Mouse (Mus musculus) urinary bladder, postnatal 14 days (tissue): Measurements from ENCODE around the gene Zcchc17.

Source experiments
- DNase-seq: peaks from one replicate; pipeline ENCODE4 v3.0.0; 2021; ENCODE audit warnings: low spot score

Gene Zcchc17

DNA sequence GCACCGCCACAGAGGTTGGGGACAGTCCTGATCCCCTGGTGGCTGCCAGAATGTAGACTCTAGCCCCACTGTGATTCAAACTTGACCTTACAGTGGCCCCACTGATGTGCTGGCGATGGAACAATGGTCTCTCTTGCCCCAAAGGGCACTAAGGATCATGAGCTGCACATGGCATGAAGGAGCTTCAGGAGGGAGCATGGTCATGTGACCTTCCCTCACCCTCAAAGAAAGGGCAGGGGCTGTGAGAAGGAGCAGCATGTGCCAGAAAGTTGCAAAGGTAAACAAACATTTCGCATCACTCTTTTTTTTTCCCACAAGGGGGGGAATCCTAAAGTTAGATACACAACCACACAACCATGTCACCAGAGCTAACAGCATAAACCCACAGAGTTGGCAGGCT lies 41.6 kb downstream of the Zcchc17 start:
- no peak for DNase-seq

DNA sequence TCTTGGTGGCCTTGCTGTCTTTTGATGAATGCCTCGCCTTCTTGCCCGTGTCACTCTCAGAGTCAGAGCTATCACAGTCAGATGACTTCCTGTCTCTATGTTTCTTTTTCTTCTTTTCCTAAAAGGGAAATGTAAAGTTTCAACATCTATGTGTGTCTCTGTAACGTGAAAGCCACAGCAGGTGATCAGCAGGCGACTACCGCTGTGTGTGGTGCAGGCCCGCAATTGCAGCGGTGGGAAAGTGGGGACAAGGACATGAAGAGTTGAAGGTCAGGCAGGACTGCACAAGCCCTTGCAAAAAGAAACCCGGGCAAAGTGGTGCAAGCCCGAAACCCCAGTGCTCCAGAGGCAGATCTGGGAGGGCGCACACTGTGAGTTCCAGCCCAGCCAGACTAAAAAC lies 43.1 kb downstream of the Zcchc17 start:
- no peak for DNase-seq

DNA sequence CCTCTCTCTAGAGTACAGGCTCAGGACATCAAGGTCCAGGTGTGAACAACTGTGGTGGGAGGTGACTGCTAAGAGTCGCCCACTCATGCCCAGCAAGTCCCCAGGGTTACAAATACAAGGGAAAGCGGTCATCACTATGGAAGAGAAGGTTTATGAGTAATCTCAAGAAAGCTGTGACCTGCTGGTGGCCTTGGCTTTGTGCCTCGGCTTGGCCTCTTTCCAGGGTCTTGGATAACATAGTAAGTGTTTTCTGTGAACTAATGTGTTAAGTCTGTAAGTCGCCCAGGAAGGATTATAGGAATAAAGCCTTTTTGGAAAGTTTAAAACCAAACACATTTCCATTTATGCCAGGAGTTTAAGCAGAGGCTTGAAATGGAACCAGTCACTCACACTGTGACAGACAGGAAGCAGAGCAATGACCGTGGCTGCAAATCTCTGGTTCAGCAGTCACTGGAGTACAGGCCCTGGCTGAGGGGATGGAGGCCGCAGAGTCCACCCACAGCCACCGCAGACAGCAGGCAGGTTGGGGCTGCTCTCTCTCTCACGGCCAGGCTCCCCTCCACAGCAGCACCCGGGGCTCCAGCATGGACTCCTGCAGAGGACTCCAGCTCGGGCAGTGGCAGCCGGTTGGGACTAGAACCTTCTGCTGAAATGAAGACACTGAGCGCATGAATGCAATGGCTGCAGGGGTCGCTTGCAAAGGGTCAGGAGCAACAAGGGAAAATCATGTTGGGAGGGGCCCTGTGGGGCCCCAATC lies 43.8 kb downstream of the Zcchc17 start:
- DNase-seq = no peak

DNA sequence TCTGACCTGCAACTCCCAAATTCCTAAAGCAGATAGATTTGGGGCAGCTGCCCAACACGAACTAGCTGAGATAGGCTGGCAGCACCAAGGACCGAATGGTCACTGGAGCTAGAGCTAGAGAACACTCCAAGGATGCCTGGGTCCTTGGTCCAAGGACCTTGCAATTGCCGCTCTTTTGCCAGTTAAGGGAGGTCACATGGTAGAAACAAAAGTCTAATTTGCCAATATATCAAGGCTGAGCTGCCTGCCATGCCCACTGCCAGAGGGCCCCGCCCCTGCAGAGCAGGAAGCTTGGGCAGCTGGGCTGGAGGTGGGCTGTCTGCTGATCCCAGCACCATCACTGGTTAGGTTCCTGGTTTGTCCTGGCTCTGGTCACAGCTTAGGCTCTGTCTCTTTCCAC lies 46.2 kb downstream of the Zcchc17 start:
- DNase-seq = no peak

DNA sequence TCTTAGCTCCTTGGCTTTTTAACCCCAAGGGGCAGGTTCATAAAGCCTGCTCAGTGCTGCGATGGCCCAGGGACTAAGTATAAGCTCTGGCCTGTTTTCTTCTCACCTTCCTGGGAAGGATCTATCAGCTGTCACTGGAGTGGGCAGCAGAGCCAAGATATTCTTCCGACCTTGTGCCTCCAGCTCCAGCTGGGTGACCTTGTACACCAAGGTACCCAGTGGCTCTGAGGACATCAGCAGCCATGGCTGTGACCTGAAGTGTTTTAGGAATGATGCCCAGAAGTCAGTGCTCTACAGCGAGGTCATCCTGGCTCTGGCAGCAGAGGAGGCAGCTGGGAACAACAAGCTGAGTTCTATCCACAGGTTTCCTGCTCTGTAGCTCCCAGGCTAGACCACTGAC lies 47.2 kb downstream of the Zcchc17 start:
- DNase-seq = no peak

DNA sequence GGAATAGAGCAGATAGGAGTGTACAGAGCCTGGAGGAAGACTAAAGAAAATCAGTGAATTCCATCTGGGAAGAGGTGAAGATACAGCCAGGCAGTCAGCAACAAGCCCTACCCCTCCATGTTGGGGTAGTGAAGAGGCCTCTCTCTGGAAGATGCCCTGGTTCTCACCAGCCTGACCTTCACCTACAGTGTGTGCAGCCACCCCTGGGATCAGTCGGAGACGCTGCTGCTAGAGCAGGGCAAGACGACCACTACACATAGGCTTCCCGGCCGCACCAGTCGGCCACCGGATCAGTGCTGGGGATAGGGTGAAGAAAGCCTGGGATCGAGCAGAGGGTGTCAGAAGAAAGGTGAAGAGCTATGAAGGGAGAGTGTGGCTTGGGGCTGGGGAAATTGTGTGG lies 50.5 kb downstream of the Zcchc17 start:
- no peak for DNase-seq

DNA sequence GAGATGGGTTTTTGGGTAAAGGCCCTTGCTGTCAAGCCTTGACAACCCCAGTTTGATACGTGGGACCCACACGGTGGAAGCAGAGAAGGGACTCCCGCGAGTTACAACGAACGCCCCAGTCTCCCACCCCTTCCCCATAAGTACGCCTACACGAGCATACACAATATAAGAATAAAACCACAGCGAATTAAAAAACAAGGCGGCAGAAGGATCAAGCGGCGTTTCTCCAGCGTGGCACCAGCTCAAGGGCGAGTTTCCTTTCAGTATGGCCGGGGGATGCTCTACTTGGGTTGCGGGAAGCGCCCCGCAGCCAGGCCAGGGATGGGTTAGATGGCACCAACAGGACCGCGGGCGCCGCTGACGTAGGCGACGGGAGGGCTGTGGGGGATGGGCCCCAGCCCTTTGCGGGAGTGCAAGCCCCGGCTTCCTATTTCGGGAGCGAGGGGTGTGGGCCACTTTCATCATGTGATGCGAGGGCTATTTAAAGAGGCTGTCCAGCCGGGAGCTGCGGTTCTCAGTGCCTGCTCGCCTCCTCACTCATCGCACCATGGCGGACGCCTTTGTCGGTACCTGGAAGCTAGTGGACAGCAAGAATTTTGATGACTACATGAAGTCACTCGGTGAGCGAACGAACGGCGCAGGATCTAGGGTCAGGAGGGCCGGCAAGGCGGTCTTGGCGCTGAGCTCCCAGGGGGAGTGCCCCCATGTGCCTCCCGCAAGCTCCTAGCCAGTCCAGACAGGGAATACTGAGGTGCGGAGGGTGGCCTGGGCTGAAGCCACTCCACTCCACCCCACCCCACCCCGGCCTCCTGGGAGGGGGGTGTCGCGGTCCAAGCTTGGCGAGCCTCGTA lies 51.3 kb downstream of the Zcchc17 start, which contains the start of the genes Fabp3 and Gm10570:
Fabp3 (plus strand) TSS at position 365 of the 851 bp plus-strand sequence.
Gm10570 (minus strand) TSS at position 444 of the 851 bp plus-strand sequence.
- peak; percentile 38 for DNase-seq

DNA sequence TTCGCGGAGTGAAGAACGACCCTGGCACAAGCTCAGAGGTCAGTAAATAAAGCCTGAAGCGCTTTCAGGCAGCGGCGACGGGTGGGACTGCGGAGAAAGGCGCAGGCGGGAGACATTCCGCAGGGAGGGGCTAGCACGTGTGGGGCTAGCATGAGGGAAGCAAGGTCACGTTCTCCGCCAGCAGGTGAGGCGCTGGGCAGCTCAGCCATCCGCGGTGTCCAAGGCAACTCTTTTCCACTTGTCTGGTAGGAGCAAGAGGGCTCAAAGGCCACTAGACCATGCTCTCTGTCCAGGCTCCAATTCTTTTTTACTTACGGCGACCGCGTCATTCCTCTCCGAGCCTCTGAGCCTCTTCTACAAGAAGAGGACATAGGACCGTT lies 51.9 kb downstream of the Zcchc17 start:
- peak; percentile 45 for DNase-seq

DNA sequence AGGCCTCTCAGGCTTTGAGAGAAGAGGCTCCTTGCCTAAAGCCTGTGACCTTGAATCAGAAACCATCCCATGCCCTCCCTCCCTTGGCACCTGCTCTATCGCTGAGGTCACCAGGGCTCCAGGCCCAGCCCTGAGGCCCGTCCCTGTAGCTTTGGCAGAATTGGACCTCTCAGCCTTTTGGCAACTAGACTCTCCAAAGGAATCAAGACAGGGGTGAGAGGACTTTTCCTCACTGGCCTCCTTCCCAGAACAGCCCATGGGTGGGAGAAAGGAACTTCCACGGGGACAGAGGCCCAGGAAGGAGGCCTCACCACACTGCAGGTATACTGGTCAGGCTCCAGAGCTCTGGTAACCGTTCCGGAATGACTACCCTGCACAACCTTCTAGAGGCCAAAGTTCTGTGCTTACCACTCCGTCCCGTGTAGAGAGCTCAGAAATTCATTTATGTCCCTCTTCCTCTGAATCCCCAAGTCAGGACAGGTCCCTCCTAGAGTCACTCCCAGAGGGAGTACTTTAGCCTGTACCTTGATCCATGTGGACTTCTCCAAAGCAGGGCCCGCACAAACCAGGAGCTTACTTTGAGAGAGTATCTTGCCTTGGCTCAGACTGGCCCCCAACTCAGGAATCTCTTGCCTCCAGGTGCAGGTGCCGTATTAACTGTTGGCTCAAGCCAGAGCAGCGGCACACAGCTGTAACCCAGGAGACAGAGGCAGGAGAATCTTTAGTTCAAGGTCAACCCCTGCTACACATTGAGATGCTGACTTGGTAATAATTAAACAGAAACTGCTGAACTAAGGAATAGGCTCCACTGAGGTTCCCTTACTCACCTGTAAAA lies 52.7 kb downstream of the Zcchc17 start:
- DNase-seq = no peak

DNA sequence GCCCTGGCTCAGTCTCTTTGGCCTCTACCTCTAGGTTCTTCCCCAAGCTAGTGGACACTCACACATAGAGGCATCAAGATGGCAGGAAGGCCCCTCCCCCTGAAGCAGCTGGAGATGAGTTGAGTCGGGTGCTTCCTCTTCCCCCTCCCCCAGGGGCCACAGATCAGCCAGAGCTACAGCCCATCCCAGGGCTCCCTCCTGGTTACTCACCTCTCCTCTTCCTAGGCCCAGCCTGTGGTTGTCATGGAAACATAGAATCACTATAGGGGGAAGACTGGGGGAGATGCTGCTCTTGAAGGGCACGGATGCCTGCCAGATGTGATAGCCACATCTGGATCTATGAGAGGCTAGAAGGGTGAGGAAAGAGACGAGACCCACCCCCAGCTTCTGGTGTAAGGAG lies 55.0 kb downstream of the Zcchc17 start:
- DNase-seq = no peak

DNA sequence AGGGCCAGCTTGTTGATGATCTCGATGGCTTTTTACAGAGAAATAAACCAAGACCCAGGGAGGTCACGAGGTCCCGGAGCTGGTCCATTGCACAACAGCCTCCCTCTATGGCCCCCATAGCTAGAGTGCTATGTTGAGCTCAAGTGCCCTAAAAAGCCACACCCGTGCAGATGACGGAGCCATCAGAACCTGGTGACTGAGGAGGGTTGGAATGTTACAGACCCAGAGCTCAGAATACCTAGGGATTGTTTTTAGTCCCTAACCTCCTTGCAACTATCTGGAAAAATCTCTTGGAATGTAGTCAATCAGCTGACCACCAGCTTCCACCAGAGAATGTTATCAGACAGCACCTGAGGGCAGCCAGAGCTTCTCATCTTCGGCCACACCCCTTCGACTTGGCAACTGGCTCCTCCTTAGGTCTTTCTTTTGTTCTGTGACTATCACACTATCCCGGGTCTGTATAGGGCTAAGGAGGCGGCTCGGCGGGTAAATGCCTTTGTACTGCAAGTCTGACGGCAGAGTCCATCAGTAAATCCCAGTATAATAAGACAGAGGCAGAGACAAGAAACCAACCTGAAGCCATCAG lies 57.4 kb downstream of the Zcchc17 start:
- no peak for DNase-seq

DNA sequence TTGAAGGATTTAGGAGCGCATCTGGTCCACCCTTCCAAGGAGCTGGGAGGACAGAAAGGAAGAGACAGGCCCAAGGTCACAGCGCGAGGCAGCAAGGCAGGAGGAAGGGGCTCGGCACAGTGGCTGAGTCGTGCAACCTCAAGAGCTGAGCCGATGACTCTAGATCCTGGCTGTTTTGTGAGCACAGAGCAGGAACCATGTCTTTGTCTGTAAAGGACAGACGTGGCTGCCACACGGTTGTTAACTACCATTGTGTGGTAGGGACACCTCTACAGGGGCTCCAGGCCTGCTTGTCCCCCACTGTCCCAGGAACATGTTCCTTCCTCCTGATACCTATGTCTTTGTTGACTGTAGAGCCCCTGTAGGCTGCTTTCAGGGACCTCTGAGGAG lies 60.1 kb downstream of the Zcchc17 start:
- DNase-seq = no peak

DNA sequence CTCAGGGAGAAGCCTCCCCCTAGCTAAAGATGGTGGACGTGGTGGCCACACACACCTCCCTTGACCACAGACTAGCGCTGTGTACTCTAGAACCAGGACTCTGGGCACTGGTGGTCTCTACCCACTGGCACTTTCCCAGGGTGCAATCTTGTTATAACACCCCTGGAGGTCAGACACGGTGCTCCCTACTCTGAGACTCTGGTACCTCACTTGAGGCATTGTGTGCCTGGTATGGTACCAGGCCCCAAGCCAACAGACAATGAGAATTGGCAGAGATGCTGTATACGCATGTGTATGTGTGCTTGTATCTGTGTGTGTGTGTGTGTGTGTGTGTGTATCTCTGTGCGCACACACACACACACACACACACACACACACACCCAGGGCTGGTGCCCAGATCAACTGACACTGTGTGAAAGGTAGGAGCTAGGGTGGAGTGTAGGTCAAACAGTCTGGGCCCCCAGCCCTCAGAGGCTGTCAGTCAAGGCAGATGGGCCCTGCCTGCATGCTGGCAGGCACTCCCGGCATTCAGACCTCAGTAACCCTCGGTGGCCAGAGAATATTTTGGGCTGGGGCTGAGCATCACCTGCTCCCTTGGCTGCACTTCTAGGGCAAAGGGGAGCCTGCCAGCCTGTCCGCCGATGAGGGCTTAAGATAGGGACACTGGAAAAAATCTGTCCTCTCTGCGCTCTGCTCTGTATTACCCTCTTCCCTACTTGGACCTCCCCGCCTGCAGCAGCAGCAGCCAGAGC lies 60.7 kb downstream of the Zcchc17 start:
- DNase-seq = no peak

DNA sequence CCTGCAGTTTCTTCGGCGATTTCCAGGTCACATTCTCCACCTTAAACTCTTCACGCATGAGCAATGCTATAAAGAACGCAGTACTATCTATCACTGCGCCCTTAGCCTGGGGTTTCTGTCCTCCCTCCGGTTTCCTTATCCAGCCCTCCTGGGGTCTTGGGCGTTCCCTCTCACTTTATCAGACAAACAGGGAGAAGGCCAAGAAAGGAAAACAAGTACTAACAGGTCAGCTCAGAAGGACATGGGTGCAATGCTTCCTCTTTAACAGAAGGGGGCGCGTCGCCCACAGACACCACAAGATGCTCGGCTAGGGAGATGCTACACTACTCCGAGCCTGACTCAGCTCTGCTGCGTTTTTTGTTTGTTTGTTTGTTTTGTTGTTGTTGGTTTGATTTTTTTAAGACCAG lies 62.6 kb downstream of the Zcchc17 start:
- DNase-seq = no peak

DNA sequence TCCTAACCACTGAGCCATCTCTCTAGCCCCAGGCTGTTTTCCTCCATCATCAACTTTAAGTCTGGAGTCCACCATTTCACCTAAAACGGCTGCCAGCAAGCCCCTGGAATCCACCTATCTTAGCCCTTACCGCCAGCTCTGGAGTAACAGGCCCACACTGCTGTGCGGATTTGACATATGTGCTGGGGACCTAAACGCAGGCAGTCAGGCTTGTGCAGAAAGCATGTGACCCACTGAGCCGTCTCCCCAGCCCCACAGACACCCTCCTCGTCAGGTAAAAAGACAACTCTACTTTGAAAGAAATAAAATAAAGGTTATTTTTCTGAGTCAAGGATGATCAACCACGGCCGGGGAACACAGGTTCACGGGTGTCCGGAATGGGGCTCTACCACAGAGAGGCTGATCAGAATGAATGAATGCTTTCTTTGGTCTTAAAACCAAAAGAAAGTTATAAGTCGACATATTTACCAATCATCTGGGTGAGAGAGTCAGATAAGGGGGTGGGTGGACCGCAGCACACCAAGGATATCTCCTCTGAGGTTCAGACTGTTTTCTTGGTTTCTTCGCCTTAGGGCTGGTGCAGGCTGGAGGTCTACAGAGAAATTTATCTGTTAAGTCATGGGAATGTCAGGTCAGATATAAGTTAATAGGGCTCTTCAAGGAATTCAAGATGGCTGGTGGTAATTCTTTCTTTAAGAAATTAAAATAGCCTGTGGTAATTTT lies 63.3 kb downstream of the Zcchc17 start:
- no peak for DNase-seq

DNA sequence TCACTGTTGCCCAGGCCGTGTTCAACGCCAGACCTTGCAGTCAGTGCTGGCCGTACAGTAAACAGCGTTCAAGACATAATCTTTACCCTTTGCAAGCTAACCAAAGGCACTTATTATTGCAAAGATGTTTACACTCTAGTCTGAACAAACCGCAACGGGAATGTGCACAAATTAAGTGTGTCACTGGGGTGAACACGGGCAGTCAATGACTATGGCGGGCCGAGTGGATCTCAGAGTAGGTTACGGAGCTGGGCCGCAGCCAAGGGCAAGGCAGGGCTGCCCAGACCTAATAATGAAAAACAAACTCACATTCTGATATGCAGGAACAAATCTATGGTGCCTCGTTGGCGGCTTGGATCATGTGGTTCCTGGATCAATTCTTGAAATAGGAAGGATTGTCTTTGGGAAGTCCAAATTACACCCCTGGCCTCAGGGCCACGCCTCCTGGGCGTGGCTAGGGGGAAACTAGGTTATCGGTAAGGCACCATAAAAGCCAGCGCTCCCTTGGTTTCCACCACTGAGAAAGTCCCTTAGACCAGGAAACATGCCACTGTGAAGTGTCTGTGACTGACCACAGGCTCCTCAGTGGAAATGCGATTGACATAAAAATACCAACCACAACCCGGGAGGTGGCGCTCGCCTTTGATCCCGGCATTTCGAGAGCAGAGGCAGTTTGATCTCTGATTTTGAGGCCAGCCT lies 64.5 kb downstream of the Zcchc17 start:
- peak; percentile 26 for DNase-seq

DNA sequence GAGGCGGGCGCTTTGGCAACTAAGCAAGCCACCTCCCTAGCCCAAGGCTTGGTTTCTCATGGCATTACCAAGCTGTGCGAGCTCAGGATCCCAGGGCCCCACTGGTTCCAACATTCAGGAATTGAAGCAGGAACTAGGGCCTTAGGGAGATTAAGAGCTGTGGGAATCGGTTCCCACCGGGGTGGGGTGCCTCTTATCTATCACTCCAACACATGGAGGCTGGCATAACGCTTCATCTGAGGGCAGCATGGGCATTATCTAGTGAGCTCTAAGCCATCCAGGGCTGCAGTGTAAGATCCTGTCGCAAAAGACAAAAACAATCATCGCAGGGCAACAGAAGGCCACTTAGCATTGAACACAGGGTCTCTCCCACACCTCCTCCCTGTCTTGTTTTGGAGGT lies 65.2 kb downstream of the Zcchc17 start:
- DNase-seq = no peak

DNA sequence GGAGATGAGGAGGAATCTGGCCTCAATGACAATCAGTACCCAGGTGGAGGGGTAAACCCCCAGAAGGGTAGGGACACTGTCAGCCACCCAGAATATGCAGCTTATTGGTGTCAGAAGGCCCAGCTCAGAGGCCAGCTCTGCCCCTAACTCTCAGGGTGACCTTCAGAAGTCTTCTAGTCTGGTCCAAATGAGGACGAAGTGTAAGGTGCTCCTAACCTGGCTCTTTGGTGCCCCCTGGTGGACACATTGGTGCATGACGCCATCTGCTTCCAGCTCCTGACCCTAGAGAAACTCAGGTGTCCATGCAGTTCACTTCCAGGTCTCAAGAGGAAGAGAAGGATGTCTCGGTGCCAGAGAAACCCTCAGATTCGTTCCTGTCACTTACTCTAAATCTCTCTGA lies 67.5 kb downstream of the Zcchc17 start:
- peak; percentile 82 for DNase-seq

DNA sequence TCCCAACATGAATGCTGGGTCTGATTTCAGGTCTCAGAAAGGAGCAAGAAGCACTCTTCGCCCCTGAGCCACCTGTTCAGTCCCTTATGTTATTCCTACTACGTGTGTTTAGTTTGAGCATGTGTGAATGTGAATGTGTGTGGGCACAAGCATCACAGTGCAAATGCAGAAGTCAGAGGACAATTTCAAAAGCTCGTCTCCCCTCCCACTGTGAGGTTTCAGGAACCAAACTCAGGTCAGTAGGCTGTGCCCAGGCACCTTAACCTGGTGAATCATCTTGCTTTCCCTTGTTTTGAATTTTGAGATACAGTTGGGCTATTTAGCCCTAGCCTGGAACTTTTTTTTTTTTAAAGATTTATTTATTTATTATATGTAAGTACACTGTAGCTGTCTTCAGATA lies 69.9 kb downstream of the Zcchc17 start:
- no peak for DNase-seq

DNA sequence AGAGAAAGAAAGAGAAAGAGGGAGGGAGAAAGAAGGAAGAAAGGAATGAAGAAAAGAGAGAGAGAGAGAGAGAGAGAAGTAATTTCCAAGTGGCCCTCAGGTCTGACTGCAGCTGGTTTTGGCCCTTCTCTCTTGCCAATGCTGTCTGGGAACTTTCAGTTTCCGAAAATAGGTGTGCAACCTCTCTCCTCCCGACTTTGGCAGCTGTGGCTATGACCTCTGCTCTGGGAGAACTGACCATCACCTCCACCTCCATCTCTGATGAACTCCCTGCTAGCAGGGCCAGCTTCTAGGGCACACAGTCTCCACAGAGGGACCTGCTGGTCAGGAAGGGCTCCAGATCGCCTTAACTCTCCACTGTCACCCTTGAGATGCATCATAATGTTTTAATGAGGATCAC lies 73.2 kb downstream of the Zcchc17 start:
- no peak for DNase-seq
